Mouse (Mus musculus) ES-Bruce4 (cell line): ENCODE results near the gene Atp13a1. TPM values are rescaled to one million over a fixed set of nuclear protein-coding genes. Genes with fewer than 3 reads are reported as not detected.
A peak's percentile ranks its signal among the peaks of the same experiment; 100 is the strongest.

Experiments used
- H3K27ac ChIP-seq: 2 replicates; pipeline ENCODE4 v1.5.1; 2012; ENCODE audit warnings: low read length, inconsistent platforms; ENCODE audit not compliant: insufficient read depth
- H3K27me3 ChIP-seq: 2 replicates; pipeline ENCODE4 v1.6.1; 2012; ENCODE audit warnings: mild to moderate bottlenecking, low read length, inconsistent platforms; ENCODE audit not compliant: control insufficient read depth, poor library complexity, insufficient read depth, severe bottlenecking
- H3K36me3 ChIP-seq: 2 replicates; pipeline ENCODE4 v1.6.1; 2012; ENCODE audit warnings: inconsistent platforms, mild to moderate bottlenecking, low read length, moderate library complexity; ENCODE audit not compliant: control insufficient read depth, poor library complexity, insufficient read depth, severe bottlenecking
- H3K4me1 ChIP-seq: one replicate; pipeline ENCODE4 v1.8.1; 2011; ENCODE audit warnings: low read length; ENCODE audit not compliant: control insufficient read depth, insufficient read depth
- H3K4me3 ChIP-seq: 2 replicates; pipeline ENCODE4 v1.5.1; 2011; ENCODE audit warnings: low read depth, mild to moderate bottlenecking, low read length
- H3K9ac ChIP-seq: 2 replicates; pipeline ENCODE4 v1.6.1; 2012; ENCODE audit warnings: low read depth, mild to moderate bottlenecking, inconsistent platforms; ENCODE audit not compliant: poor library complexity, severe bottlenecking
- H3K9me3 ChIP-seq: replicated peaks from 2 replicates; pipeline ENCODE4 v1.6.1; 2012; ENCODE audit warnings: mild to moderate bottlenecking, low read length, inconsistent platforms; ENCODE audit not compliant: control insufficient read depth, poor library complexity, insufficient read depth, severe bottlenecking
- CTCF ChIP-seq: IDR thresholded peaks from one replicate; pipeline ENCODE4 v1.8.1; 2011; ENCODE audit warnings: low read depth, low read length
- EP300 ChIP-seq: IDR thresholded peaks from 2 replicates; pipeline ENCODE4 v1.6.1; 2011; ENCODE audit warnings: low read depth, low read length; ENCODE audit not compliant: insufficient read depth
- POLR2A ChIP-seq: IDR thresholded peaks from one replicate; pipeline ENCODE4 v1.8.1; 2011; ENCODE audit warnings: low read length; ENCODE audit not compliant: insufficient read depth
- polyA plus RNA-seq: library from polyadenylated mRNA; stranded (reverse); fragments of >200 nt; gene quantifications from 2 replicates; pipeline ENCODE4 v1.2.4, GENCODE M21; 2011; ENCODE audit warnings: low read depth; ENCODE audit not compliant: missing spikeins, insufficient read depth, insufficient read length

Atp13a1 gene
- polyA plus RNA-seq, 1 experiment = 31.1 TPM

- H3K4me1 ChIP-seq = no peaks in the 10 kb centered on the region
- H3K27ac ChIP-seq = no peak overlapping the region
- no peak for TF ChIP-seq POLR2A
- no peak for TF ChIP-seq CTCF
- no peak for TF ChIP-seq EP300
- peaks cover 97% of the 10 kb centered on the region for H3K36me3 ChIP-seq
- no peak overlapping the region for H3K9ac ChIP-seq
- no peaks in the 10 kb centered on the region for H3K27me3 ChIP-seq
- no peaks in the 10 kb centered on the region for H3K9me3 ChIP-seq
- no peak overlapping the region for H3K4me3 ChIP-seq
Observed at GRCm38 (mm10) chr8:69802216-69802615, 11.3 kb downstream of the Atp13a1 start.

GRCm38 (mm10) chr8:69803366-69803765, 12.4 kb downstream of the Atp13a1 start:
- no peaks in the 10 kb centered on the region for H3K4me1 ChIP-seq
- TF ChIP-seq CTCF (no peak), EP300 (no peak), POLR2A (no peak)

GRCm38 (mm10) chr8:69804537-69804936, 13.6 kb downstream of the Atp13a1 start:
- Histone ChIP-seq H3K4me1 (no peaks in the 10 kb centered on the region), H3K4me3 (no peak overlapping the region), H3K9ac (no peak overlapping the region), H3K27me3 (no peaks in the 10 kb centered on the region), H3K9me3 (no peaks in the 10 kb centered on the region), H3K36me3 (peaks cover 83% of the 10 kb centered on the region), H3K27ac (no peak overlapping the region)
- TF ChIP-seq EP300 (no peak), CTCF (no peak), POLR2A (no peak)

More at GRCm38 (mm10) chr8:69803366-69803765, 12.4 kb downstream of the Atp13a1 start:
- no peak overlapping the region for H3K27ac ChIP-seq
- H3K4me3 ChIP-seq = no peak overlapping the region
- no peaks in the 10 kb centered on the region for H3K9me3 ChIP-seq
- H3K36me3 ChIP-seq = peaks cover 95% of the 10 kb centered on the region
- H3K27me3 ChIP-seq = no peaks in the 10 kb centered on the region
- H3K9ac ChIP-seq = no peak overlapping the region

- Histone ChIP-seq H3K27ac (no peak overlapping the region), H3K36me3 (peaks cover 78% of the 10 kb centered on the region), H3K4me3 (no peak overlapping the region), H3K9ac (no peak overlapping the region), H3K9me3 (no peaks in the 10 kb centered on the region), H3K27me3 (no peaks in the 10 kb centered on the region), H3K4me1 (no peaks in the 10 kb centered on the region)
- TF ChIP-seq CTCF (no peak), POLR2A (no peak), EP300 (no peak)
Observed at GRCm38 (mm10) chr8:69805086-69805485, 14.1 kb downstream of the Atp13a1 start.

GRCm38 (mm10) chr8:69805491-69805890, 14.5 kb downstream of the Atp13a1 start:
- peak overlapping the region; percentile 13 for H3K27ac ChIP-seq
- no peak for TF ChIP-seq EP300
- TF ChIP-seq CTCF = no peak
- TF ChIP-seq POLR2A = no peak
- H3K9me3 ChIP-seq = no peaks in the 10 kb centered on the region
- no peaks in the 10 kb centered on the region for H3K27me3 ChIP-seq
- H3K36me3 ChIP-seq = peaks cover 74% of the 10 kb centered on the region
- H3K4me1 ChIP-seq = no peaks in the 10 kb centered on the region
- H3K9ac ChIP-seq = no peak overlapping the region
- H3K4me3 ChIP-seq = no peak overlapping the region

GRCm38 (mm10) chr8:69807236-69807635, 16.3 kb downstream of the Atp13a1 start:
- peaks cover 59% of the 10 kb centered on the region for H3K36me3 ChIP-seq
- H3K27me3 ChIP-seq = no peaks in the 10 kb centered on the region
- TF ChIP-seq POLR2A (no peak), EP300 (no peak), CTCF (no peak)
- no peak overlapping the region for H3K4me3 ChIP-seq
- H3K4me1 ChIP-seq = no peaks in the 10 kb centered on the region
- H3K9ac ChIP-seq = no peak overlapping the region
- no peaks in the 10 kb centered on the region for H3K9me3 ChIP-seq
- H3K27ac ChIP-seq = no peak overlapping the region
